Mouse (Mus musculus): ENCODE measurements around the gene Gpr68.

DNA sequence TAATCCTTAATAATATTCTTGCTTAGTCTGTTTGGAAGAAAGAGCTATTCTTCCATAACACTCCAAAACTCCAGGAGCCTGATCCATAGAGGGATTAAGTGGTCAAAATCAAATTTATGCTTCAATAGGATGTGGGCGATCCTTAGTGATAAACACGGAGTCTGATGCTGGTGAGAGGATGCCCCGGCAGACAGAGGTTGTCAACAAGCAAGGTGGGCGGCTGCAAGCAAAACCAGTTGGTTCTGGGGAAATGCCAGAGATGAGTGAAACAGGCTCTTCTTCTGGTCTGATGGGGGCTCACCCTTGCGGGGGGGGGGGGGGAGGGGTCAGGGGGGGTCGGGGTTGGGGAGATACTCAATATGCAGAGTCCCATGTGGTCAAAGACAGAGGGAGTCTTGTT, 32.0 kb downstream of the Gpr68 start:
- TF ChIP-seq CTCF (IDR thresholded peaks at IDR 0.05; ENCODE audit: control insufficient read depth, insufficient read depth, low read length) (no peak), POLR2A (IDR thresholded peaks at IDR 0.05; ENCODE audit: borderline replicate concordance, control insufficient read depth, low read depth, low read length) (no peak)

All from bone marrow, adult 2 months (tissue).